Mouse (Mus musculus) adrenal gland, postnatal 4 days (tissue): ENCODE data around the gene Gimap3. TPM values are rescaled to one million over a fixed set of nuclear protein-coding genes. Genes with fewer than 3 reads are reported as not detected.

ENCODE experiments used
- DNase-seq, 2 experiments: peaks; one replicate each; pipeline ENCODE4 v3.0.0; 2021 to 2022; ENCODE audit warnings: low spot score in 2 of 2, mixed read lengths in 2 of 2
- total RNA-seq, 2 experiments: library from RNA; stranded (reverse); gene quantifications; 2 replicates each; pipeline ENCODE4 v1.2.3; 2021

The Gimap3 gene
- total RNA-seq, 2 experiments from 2014 or later, result 0.81 to 1.2 TPM

DNA sequence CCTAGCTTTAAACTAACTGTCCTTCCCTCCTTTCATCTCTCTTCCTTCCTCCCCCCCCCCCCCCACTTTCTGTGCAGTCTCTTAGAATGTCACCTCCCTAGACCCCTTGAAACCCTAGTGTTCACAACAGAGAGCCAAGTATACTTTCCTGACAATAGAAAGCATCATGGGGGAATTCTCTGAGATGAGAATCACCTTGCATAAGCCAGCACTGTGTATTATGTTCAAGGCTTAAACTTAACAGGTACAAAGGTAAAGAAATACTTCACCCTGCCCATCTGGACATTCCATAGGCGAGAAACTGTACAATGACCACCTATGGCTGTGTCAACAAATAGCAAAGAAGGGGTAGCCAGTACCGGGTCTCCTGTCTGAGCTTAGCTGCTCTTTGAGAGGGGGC, 25.2 kb downstream of the Gimap3 start:
- DNase-seq, result no peak

DNA sequence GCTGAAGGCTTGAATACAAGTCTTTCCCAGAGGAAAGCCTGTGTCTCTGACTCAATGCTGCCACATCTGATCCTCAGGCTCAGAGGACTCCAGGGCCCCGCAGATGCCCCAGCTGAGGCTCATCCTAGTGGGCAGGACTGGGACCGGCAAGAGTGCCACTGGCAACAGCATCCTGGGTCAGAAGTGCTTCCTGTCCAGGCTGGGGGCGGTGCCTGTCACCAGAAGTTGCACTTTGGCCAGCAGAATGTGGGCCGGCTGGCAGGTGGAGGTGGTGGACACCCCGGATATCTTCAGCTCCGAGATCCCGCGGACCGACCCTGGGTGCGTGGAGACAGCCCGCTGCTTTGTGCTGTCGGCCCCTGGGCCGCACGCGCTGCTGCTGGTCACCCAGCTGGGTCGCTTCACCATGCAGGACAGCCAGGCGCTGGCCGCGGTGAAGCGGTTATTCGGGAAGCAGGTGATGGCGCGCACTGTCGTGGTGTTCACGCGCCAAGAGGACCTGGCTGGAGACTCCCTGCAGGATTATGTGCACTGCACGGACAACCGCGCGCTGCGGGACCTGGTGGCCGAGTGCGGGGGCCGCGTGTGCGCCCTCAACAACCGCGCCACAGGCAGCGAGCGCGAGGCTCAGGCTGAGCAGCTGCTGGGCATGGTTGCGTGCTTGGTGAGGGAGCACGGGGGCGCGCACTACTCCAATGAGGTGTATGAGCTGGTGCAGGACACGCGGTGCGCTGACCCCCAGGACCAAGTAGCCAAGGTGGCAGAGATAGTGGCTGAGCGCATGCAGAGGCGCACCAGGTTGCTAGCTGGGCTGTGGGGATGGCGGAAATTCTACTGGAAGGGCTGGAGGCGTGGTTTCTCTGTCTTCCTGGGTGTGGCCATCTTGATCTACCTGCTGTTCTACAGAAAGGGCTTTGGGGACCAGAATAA, 28.0 kb downstream of the Gimap3 start:
- DNase-seq, result no peak

DNA sequence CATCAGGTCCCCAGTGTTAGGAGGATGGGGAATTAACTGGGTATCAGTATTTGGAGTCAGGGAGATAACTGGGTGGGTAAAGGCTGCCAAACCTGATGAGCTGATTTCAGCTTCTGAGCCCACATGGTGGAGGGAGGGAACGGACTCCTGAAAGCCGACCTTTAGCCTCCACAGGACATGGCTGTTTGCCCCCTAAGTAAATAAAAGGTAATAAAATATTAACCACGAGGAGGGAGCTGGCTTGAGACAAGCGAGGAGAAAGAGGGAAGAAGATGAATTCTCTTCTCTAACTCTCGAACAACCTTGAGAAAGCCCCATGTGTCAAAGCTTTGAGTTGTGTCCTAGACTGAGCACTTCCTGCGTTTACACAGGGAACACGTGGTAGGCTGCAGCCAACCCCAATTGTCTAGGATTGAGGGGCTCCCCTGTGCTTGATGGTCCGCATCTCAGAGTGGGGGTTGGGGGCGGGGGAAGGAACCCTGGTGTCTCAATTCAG, 28.9 kb downstream of the Gimap3 start:
- DNase-seq, result no peak

DNA sequence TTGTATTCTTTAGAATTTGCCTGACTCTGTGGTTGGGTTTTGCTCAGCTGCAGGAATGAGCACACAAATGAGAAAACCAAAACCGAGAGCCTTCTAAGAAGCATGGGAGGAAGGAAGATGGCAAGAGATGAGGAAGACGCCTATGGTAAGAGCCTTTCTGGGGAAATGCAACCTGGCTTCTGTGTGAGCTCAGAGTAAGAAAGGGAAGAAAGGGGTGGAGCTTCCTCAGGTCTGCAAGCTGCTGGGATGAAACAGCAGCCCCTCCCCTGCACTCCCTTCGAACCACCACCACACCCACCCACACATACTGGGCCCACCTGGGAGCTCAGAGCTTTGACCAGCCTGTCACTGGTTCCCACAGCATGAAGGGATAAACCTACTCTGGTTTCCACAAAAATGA, 29.4 kb downstream of the Gimap3 start:
- no peak for DNase-seq

- DNase-seq, result no peak
Observed at GRCm38 (mm10) chr6:48740501-48741169, 30.0 kb downstream of the Gimap3 start.

- no peak for DNase-seq
Observed at GRCm38 (mm10) chr6:48739780-48740055, 30.9 kb downstream of the Gimap3 start.

- DNase-seq, result no peak
Observed at GRCm38 (mm10) chr6:48738961-48739779, 31.5 kb downstream of the Gimap3 start, which contains the start of gene Gimap1. Gimap1 (plus strand) TSS chr6:48739054.

DNA sequence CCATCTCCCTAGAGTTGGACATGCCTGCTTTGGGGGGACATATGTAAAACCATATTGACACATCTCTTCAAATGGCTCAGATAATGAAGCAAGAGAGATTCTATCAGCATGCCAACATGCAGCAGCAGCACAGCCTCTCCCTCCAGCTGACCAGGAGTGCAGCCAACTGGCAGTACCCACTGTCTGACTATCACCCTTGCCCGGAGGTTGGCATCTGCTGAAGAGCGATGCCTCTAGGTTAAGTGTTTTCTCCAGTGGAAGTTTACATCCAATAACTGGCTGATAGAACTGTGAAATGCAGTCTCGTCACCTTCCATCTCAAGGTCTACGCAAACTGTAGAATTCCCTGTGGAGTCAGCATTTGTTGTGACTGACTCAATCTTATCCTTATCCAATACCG, 33.0 kb downstream of the Gimap3 start:
- no peak for DNase-seq

- DNase-seq, result no peak
Observed at GRCm38 (mm10) chr6:48737053-48737452, 33.6 kb downstream of the Gimap3 start.

DNA sequence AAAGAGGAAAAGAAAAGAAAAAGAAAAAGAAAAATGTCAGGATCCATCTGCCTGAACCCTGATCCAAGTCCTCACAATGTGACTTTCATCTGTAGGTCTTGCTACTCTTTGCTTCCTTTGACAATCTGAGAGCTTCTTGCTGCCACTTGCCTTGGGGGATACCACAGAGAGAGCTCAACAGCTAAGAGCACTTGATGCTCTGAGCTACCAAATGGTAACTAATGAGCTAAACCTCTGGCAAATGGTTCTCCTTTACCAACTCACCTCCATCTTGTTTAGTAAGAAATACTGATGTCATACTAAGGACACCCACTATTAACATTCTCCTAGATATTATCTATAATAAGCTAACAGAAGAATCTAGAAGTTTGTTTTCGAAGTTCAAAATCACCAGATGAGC, 37.0 kb downstream of the Gimap3 start:
- DNase-seq, result no peak

GRCm38 (mm10) chr6:48732864-48733304, 37.8 kb downstream of the Gimap3 start:
- DNase-seq, result no peak

- no peak for DNase-seq
Observed at GRCm38 (mm10) chr6:48727761-48728160, 42.9 kb downstream of the Gimap3 start.

DNA sequence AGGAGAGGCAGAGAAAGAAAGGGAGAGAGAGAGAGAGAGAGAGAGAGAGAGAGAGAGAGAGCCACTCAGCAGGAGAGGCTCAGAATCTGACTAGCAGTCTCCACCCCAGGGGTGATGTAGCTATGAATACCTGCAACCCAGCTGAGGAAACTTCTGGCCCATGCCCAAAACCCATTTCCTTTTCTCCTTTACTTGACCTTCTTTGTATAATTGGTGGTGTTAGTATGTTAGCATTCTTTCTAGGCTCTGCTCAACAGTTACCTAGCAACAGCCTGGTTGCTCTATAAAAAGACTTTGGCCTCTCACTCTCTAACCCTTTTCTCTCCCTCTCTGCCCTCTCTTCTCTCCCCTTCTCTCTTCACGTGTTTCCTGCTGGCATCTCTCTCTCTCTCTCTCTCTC, 45.2 kb downstream of the Gimap3 start:
- DNase-seq, result no peak

- no peak for DNase-seq
Observed at GRCm38 (mm10) chr6:48723468-48723867, 47.2 kb downstream of the Gimap3 start.

DNA sequence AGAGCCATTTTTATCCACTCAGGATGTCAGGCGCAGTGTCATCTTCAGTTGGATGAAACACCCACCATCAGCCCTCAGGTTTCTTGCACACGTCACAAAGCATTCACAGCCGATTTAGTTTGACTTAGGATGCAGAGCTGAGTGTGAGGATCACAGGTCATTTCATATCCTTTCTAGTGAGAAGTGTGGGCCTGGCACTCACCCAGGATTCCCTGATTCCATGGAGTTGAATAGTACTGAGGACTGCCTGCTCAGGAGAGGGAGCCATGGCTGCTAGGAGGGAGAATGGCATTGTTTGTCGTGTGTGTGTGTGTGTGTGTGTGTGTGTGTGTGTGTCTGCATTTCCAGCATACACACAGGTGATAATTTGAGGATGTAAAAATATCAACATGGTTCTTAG, 50.3 kb downstream of the Gimap3 start:
- DNase-seq, result no peak

DNA sequence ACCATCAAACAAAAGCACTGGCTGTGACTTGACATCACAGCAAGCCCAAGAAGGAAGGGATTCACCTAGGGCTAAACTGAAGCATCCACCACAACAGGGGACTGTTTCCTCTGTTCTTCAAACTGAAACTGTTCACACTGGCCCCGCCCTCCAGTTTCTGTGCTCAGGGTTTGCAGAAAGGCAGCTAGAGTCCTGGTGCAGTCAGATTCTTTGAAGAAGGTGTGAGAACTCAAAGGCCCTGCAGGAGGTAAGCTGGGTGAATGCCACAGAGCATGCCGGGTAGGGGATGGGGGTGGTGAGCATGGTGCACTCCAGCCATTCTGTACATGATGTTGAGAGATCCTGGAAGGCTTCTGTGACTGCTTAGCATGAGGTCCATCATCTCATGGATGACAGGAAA, 52.2 kb downstream of the Gimap3 start, which contains the start of the genes Gm28053 and Gimap7:
Gm28053 (plus strand) TSS at position 153 of the 400 bp plus-strand sequence.
Gimap7 (plus strand) TSS at position 167 of the 400 bp plus-strand sequence.
- no peak for DNase-seq

Other genes starting within 250 kb of the Gimap3 start
- gene Atp6v0e2, start 233.2 kb downstream of the Gimap3 start, total RNA-seq, result 10 to 100 TPM; 55.8 to 57.0 TPM
- gene Lrrc61, start 216.1 kb downstream of the Gimap3 start, total RNA-seq, result 10 to 100 TPM; 42.8 to 43.5 TPM
- gene Rarres2, start 198.1 kb downstream of the Gimap3 start, total RNA-seq, result 100 to 1,000 TPM in 1 of 2 experiments, 10 to 100 TPM in 1; 82.0 to 161 TPM
- not detected for gene Gm45021, start 181.2 kb downstream of the Gimap3 start, total RNA-seq
- 10 to 100 TPM; 59.7 to 61.5 TPM for gene Repin1, start 177.0 kb downstream of the Gimap3 start, total RNA-seq
- 1 to 10 TPM in 1 of 2 experiments, not detected in 1; 2.0 TPM for gene Gm44965, start 176.9 kb downstream of the Gimap3 start, total RNA-seq
- 10 to 100 TPM in 1 of 2 experiments, 1 to 10 TPM in 1; 7.8 to 10.0 TPM for gene Zfp775, start 168.8 kb downstream of the Gimap3 start, total RNA-seq
- gene AI854703, start 144.1 kb downstream of the Gimap3 start, total RNA-seq, result 1 to 10 TPM; 2.1 to 3.3 TPM
- gene Gimap8, start 123.6 kb downstream of the Gimap3 start, total RNA-seq, result 10 to 100 TPM; 10.8 to 12.0 TPM
- 1 to 10 TPM; 7.2 to 9.3 TPM for gene Gimap9, start 94.7 kb downstream of the Gimap3 start, total RNA-seq
- 10 to 100 TPM; 40.8 to 48.9 TPM for gene Gimap4, start 86.3 kb downstream of the Gimap3 start, total RNA-seq
- gene Gimap6, start 62.6 kb downstream of the Gimap3 start, total RNA-seq, result 10 to 100 TPM; 70.3 to 72.9 TPM
- 1 to 10 TPM; 2.8 to 6.3 TPM for gene Gm28053, start 52.2 kb downstream of the Gimap3 start, total RNA-seq
- gene Gimap7, start 52.2 kb downstream of the Gimap3 start, total RNA-seq, result not detected
- 10 to 100 TPM; 16.3 to 18.0 TPM for gene Gimap1, start 31.8 kb downstream of the Gimap3 start, total RNA-seq
- 10 to 100 TPM; 19.9 to 24.1 TPM for gene Gimap5, start 24.7 kb downstream of the Gimap3 start, total RNA-seq
- gene Tmem176a, start 70.1 kb upstream of the Gimap3 start, total RNA-seq, result 100 to 1,000 TPM; 194 to 220 TPM
- 100 to 1,000 TPM; 443 to 458 TPM for gene Tmem176b, start 70.6 kb upstream of the Gimap3 start, total RNA-seq
- gene Aoc1, start 102.0 kb upstream of the Gimap3 start, total RNA-seq, result under 1 TPM; 0.14 to 0.76 TPM
- not detected for gene 1600015I10Rik, start 159.0 kb upstream of the Gimap3 start, total RNA-seq
- not detected for gene Doxl2, start 204.1 kb upstream of the Gimap3 start, total RNA-seq
- under 1 TPM in 1 of 2 experiments, not detected in 1; 0.11 TPM for gene Svs1, start 216.0 kb upstream of the Gimap3 start, total RNA-seq